Mouse (Mus musculus): ENCODE measurements around the gene Trim71.

Trim71 gene

DNA sequence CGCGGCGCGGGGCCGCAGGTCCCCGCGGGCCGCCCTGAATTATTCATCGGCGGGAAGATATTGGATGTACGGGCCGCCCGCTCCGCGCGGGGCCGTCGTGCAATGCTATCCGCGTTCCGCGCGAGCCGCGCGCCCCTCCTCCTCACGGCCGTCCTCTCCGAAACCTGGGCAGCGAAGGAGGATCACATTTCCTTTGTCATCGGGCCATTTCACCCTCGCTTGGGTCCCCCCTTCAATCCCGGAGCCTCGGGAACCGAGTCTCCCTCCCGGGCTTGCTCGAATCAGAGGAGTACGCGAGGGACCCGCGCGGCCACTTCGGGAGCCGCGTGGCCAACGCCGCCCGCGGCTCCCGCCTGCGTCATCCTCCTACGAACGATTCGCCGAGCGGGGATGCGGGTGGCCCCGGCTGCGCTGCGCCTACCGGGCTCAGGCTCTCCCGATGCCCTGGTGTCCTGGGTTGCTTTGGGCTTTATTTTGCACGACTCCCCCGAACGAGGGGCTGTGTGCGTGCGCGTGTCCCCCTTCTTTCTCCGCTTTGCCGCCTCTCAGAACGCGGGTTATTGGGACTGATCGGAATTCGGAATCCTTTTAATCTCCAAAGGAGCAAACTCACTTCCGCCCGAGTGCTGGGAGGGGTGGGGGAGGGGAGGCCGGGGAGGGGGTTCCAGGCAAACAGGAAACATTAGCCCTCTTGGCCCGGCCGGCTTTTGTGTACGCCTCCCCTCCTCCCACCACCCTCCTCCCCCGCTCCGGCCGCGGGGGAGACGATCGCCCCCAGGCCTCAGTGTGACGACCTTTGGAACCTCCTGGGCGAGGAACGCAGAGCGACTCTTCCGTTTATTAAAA, at the start of gene Trim71:
Gene Trim71, minus strand, starts transcription at position 609 of the 846 bp plus-strand sequence.
- DNase-seq (ENCODE audit: low read depth): no peak

DNA sequence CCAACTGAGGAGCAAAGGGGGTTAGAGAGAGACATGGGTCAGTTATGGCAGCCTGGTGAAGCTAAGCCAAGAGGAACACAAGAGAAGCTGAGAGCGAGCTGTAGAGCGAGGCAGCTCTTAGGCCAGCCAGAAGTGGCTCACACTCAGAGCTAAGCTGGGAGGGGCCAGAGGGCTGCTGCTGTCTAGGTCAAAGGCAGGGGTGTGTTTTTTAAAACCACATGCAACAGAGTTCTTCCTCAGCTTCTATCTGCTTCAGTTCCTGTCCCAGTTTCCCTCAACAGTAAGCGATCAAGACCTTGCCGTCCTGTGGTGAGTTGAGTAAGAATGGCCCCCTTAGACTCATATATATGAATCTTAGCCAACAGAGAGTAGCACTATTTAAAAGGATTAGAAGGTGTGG, 48.9 kb upstream of the Trim71 start:
- DNase-seq (ENCODE audit: low read depth): no peak

DNA sequence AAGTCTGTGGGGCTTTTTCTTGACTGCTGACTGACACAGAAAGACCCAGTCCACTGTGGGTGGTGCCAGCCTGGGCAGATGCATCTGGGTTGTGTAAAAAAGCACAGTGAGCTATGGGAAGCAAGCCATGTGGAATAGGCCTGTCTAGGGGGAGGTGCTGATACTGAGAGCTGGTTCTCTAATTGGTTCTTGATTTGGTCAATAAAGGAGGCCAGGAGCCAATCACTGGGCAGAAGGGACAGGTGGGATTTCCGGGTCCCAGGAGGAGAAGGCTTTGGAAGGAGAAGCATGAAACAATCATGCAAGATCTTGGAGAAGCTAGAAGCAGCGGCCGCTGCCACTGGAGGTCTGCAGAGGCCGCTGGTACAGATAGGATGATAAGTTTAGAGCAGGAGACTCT, 48.4 kb upstream of the Trim71 start:
- no peak for DNase-seq (ENCODE audit: low read depth)

DNA sequence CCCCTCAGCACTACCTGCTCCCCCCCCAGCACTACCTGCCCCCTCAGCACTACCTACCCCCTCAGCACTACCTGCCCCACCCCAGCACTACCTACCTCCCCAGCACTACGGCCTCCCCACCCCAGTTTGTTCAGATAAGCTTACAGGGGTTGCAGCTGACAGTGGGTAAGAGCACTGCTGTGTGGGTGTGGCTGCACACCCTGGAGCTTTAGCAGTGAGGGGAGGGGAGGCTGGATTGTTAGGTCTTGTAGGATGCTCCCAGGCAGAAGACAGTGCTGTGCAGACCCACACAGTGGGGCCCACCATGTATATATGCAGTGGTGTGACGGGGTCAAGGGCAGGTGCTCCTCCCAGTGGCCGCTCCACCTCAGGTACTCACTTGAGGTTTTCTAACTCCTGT, 46.1 kb upstream of the Trim71 start:
- DNase-seq (ENCODE audit: low read depth): no peak

DNA sequence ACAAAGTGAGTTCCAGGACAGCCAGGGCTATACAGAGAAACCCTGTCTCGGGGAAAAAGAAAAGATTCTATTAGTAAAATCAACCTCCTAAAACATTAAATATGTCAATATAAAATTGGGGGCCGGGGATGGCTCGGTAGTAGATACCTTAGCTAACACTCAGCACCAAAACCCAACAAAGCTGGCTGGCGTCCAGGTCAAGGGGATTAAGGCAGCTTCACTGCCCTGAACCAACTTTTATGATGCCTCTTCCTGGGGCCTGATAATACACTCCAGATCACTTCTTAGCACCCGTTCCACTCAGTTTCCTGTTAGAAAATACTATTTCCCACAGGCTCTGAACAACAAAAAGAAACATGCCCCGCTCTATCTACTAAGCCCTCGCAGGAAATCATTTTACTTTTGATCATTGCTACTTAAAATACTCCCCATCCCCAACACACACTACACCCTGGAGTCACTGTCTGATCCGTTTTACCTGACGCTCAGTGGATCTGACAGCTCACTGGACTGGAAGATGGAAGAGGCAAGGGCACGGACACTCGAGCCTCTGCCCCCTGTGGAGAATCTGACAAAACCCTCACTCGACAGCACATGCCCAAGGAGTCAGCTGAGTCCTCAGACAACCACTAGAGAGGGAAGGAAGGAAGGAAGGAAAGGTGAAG, 39.8 kb upstream of the Trim71 start:
- DNase-seq (ENCODE audit: low read depth): no peak

DNA sequence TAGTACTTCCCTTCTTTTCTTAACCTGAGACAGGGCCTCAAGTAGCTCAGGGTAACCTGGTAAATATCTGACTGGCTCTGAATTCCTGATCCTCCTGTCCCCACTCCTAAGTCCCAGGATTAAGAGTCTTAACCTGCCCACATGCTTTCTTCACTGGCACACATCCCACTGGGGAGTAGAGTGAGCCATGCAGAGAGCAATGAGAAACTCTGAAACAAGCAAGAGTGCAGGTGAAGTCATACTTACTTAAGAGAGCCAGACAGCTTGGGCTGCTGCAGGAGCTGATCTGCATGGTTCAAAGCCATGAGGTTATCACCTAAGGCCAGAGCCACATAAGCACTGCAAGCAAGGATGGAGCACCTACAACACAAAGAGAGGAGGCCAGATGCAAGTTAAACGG, 36.9 kb upstream of the Trim71 start:
- no peak for DNase-seq (ENCODE audit: low read depth)

DNA sequence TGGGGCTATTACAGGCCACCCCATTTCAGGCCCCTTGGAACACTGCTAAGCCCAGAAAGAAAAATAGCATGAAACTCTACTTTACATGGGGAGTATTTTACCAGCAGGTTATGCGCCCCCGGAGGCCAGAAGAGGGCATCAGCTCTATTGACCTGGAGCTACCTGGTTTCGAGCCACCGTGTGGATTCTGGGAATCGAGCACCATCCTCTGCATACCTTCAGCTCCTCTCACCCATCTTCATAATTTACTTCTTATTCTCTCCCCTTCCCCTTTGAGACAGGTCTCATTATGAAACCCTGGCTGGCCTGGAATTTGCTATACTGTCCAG, 20.8 kb upstream of the Trim71 start:
- DNase-seq (ENCODE audit: low read depth): no peak

DNA sequence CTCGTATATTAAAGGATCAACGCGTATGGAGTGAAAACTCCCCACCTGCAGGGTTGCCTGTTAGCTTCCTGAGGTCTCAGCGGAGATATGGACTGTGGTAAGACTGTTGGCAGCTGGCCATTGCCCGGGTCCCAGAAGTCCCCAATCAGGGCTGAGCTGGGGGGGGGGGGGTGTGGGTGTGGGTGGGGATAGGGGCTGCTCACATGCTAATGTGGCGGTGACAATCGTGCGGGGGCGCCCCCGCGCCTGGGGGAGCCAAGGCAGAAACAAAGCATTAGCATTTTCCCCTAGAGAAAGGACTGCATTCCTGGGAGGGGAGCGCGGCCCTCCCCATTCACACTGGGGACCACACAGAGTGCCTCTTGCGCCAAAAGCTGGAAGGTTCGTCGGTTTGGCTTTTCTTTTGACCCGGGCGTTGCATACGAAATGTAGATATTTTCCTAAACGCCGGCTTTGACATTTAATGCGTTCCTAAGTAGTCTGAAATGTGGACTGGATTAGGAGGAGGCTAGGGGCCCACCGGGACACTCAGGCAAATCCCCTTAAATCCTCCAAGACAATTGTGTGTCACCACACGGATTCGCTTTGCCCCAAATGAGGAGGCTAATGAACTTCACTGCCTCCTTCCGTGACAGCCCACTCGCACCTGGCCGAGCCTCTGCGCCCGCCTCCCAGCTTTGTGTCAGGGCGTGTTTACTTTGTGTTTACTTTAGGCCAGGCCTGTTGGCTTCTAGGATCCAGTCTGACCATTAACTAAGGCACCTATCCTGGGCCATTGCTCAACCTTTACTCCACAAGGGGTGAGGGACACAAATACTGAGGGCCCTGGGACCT, 20.2 kb upstream of the Trim71 start:
- DNase-seq (ENCODE audit: low read depth): no peak

DNA sequence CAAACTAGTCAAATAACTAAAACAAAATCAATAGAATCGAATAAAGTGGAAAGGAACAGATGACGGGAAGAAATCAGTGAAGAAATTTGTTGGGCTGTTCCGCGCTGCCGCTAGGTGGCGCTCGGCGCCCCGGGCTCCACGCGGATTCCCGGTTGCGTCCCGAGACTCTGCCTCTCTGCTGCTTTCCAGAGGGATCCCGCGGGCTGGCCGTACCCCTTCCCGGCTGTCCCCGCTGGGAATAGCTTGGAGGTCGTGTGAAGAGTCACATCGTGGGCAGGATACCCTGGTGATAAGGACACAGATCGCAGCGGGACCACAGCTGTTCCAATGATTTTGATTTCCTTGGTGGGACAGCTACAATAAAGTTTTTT, 19.6 kb upstream of the Trim71 start:
- DNase-seq (ENCODE audit: low read depth): no peak

DNA sequence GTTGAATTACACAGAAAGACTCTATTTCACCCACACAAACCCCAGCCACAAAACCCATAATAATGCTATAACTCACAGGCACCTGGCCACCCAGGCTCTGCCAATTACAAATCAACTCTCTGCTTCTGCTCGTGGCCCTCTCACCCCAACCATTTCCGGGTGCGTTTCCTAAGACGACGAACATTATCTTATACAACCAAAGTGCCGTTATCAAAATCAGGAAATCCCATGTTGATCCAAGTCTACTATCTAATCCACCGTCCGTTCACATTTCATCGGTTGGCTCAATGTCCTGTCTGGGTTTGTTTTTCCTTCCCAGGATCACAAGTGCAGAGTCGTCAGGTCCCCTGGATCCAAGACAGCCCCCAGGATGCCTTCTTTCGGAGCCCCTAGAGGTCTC, 14.5 kb upstream of the Trim71 start:
- no peak for DNase-seq (ENCODE audit: low read depth)

DNA sequence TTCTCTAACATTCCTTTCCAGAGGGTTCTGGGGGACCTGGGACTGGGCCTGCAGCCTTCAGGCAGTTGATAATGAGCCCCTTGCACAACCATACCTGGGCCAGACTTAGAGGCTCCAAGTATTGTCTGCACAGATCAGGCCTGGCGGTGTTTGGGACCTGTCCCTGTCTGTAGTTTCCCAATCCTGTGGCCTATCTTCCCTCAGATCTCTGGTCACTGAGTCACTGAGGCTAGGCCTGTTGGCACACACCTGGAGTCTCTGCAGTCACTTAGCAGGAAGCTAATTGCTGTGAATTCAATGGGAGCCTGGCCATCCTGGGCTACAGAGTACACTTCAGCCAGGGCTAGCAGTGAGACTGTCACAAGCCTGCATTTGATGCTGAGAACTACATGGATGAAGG, 11.8 kb upstream of the Trim71 start:
- no peak for DNase-seq (ENCODE audit: low read depth)

DNA sequence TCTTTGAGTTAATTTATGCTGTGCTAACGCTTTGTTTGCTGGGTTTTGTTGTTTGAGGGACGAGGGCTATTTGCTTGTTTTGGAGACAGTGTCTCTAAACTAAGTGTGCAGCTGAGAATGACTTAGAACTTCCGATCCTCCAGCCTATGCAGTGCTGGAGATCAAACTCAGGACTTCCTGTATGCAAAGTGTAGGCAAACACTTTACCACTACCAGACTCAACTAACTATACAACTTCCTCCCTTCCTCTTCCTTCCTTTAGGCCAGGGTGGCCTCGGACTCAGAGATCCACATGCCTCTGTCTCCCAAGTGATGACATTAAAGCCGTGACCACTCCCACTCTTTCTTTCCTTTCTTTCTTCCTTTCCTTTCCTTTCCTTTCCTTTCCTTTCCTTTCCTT, 9.4 kb upstream of the Trim71 start:
- DNase-seq (ENCODE audit: low read depth): no peak

DNA sequence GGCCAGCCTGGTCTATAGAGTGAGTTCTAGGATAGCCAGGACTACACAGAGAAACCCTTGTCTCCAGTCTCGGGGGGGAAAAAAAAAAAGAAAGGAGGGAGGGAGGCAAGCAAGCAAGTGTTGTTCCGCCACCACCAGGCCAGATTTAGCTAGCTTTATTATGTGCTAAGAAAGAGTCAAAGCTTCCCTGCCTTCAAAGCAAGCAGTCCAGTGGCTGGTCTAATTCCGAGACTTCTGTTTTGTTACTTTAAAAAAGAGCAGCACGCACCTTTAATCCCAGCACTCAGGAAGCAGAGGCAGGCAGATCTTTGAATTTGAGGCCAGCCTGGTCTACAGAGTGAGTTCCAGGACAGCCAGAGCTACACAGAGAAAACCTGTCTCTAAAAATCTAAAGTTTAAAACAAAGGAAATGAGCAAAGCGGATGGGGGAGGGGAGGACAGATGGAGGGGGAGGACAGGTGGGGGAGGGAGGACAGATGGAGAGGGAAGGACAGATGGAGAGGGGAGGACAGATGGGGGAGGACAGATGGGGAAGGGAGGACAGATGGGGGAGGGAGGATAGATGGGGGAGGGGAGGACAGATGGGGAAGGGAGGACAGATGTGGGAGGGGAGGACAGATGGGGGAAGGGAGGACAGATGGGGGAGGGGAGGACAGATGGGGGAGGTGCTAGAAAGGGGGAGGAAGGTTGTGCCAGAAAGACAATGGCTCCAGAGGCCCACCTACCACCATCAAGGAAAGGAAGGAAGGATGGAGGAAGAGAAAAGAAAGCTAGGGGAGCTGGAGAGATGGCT, 4.7 kb upstream of the Trim71 start:
- DNase-seq (ENCODE audit: low read depth): no peak

DNA sequence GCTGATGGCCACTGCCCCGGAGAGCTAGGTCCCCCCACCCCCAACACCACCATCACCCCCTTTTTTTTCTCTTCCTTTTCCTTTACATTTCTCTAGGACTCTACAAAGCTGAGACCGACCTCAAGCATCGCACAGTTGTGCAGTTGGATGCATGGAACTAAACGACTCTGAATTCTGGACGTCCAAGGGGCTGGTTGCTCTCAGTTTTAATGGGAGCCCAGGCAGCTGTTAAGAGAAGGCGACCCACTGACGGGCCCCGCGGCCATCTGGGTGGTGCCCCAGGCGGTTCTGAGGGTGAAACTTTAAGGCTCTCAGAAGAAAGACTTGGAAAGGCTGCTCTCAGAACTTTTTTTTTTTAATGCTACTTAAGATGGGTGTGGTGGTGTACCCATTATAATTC, 498 bp upstream of the Trim71 start:
- DNase-seq (ENCODE audit: low read depth): no peak

DNA sequence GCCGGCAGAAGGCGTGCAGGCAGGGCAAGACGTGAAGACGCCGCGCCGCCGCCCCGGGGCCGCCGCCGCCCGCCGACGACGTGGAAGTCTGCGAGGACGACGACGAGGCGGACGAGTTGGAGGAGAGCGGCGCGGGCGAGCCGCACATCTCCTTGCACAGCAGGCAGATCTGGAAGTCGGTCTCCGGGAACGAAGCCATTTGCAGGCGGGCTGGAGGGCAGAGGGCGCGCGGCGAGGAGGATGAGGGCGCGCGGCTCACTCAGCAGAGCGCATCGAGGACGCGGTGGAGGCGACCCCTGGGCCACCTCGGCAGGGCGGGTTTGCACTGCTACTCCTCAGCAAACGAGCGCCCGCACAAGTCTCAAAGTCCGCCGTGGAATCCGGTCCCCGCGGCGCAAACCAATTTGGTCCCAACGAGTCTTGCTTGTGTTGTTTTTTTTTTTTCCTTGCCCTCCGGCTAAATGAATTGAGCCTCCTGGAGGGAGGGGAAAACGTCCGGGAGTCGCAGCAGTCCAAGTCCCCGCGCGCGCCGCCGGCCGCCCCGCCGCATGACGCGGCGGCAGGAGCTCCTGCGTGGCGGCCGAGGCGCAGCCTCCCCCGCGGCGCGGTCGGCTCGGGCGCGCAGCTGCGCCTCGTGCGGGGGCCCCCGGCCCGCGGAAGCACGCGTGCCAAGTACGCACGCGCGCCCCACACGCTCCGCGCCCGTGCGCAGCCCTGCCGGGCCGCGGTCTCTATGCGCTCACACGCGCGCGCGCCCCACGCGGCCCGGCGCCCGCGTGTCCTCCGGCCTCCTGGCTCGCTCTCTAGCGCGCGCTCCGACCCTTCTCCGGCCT, 1.0 kb downstream of the Trim71 start:
- no peak for DNase-seq (ENCODE audit: low read depth)

DNA sequence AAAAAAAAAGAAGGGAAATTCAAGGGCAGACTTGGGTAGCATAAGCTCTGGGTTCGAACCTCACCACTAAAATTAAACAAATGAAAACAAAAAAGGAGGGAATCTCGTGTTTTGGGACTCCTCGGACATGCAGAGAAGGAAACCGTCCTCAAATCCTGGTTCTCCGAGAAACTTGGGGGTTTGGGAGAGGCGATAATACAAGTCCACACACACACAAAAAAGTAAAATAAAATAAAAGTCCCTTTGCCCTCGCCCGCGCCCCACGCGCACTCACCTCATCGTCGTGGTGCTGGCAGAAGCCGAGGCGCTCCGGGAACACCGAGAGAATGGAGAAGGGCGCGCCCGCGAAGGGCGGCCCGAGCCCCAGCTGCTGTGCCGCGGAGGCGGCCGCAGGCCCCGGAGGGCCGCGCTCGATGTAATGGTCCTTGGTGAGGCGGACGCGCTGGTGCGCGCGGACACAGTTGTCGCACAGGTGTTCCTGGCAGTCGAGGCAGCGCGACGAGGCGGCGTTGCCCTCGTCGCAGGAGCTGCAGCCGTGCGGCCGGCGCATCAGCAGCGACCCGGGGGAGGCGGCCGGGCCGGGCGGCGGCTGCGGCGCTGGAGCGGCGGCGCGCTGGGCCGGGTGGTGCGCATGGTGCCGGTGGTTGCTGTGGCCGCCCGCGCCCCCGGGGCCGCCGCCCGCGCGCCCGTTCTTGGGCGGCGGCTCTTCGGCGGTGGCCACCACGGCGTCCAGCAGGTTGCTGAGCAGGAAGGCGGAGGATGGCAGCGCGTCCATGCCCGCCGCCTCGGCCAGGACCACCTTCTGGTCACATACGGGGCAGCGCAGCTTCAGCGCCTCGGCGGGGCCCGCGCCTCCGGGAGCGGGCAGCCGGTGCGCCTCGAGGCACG, 1.9 kb downstream of the Trim71 start:
- no peak for DNase-seq (ENCODE audit: low read depth)

DNA sequence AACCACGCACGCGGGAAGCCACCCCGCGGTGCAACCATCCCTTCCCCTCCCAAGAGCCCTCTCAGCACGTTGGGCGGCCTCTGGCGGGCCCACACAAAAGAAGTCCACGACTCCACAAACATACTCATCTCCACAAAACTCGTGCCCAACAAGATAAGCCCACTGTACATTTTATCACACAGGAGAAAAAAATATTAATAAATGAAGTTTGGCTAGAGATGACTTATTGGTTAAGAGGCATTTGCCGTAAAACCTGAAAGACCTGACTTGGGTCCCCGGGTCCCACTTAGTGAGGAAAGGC, 2.5 kb downstream of the Trim71 start:
- no peak for DNase-seq (ENCODE audit: low read depth)

DNA sequence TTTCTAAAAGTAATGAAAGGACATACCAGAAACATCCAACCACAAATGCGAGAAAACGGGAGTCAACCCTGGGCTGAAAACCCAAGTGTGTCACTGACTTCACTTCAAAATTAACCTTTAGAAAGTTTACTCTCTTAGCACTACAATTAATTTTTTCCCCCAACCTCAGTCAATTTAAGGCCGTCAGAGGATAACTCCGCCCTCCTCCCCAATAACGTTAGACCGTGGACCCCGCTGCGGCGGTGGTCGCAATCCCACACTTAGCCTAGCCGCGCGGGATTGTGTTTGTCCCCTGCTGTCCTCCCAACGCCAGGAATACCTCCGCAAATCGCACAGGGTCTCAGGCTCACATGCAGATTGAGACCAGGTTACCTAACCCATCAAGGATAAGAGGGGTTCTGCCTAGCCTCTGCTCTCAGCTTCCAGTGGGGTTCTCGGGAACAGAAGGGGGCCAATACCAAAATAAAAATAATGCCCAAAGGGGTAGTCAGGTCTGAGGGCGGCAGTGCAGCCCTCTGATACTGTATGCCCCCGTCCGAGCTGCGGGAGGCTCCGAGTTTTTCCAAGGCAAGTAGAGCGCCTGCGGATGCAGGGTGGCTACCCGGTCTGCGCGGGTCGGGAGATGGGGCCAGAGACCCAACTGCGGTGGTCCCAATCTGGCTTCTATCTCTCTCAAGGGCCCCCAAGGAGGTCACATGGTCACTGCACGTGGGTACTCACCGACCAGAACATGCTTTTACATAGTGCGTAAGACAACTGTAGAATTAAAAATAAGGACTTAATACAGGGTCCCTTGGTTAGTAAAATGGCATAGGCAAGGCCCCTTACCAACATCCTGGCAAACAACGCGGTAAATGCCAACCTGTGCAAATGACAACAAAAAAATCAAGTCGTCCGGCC, 3.1 kb downstream of the Trim71 start:
- DNase-seq (ENCODE audit: low read depth): no peak

DNA sequence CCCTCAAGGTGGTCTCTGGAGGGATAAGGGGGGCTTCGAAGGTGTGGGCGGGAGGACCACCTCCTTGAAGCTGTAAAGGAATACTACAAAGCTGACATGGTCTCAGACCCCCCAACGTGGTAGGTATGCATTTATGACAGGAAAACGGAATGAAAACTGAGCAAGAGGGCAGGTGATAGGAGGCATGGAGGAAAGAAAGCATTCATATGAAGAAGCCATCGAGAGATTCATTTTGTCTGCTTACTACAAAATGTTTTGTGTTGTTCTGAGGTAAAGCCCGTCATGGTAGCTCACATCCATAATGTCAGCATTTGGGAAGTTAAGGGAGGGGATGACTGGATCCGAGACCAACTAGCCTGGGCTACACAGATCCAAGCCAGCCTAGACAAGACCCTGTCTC, 4.0 kb downstream of the Trim71 start:
- DNase-seq (ENCODE audit: low read depth): no peak

All from fibroblast of lung, adult 2 months (primary cell).